ENCODE assay signal across 22 mouse cellular contexts in the genomic region with DNA sequence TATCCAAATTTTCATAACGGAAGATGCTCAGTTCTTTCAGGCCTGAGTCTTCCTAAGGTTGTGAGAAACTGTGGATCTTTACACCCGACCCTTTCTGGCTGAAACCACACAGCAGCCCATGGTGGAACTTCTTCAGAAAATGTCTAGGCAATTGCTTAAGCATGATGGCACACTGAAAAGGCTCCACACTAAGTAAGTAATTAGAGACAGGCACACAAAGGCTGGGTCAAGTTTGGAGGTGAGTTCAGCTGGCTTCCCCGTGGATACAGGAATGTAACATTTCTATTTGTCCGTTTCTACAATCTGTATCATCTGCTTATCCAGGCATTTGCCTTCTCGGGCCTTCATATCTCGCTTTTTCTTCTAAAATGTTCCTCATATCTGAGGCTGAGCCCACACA.
"Had no signal": no experiment of that assay in that cellular context is flagged by ENCODE, and none has a peak within 500 bp of the region (broad histone marks: within the 10 kb centered on the region; RNA-seq: fewer than 3 reads in every experiment).

No protein-coding gene starts in this region.

- H3K9me3 ChIP-seq: limb, embryonic 10.5 days; limb, embryonic 13.5 days; liver, embryonic 12.5 days; liver, embryonic 15.5 days; lung, embryonic 15.5 days; megakaryocyte, embryonic 14.5 days; midbrain, embryonic 12.5 days; midbrain, embryonic 15.5 days; neural tube, embryonic 13.5 days had no signal

- H3K4me3 ChIP-seq: limb, embryonic 10.5 days; limb, embryonic 13.5 days; liver, embryonic 12.5 days; liver, embryonic 15.5 days; lung, embryonic 15.5 days; megakaryocyte, embryonic 14.5 days; midbrain, embryonic 12.5 days; midbrain, embryonic 15.5 days; neural tube, embryonic 13.5 days had no signal

- H3K4me2 ChIP-seq: limb, embryonic 13.5 days; liver, embryonic 12.5 days; liver, embryonic 15.5 days; lung, embryonic 15.5 days; midbrain, embryonic 12.5 days; midbrain, embryonic 15.5 days; neural tube, embryonic 13.5 days had no signal

- H3K27me3 ChIP-seq: lung, embryonic 15.5 days; midbrain, embryonic 12.5 days; midbrain, embryonic 15.5 days; neural tube, embryonic 13.5 days had no signal

- ATAC-seq: liver, embryonic 12.5 days; midbrain, embryonic 15.5 days had no signal

- DNase-seq: kidney, adult 18-20 months; kidney, adult 9 months; kidney, postnatal 14 days; kidney, postnatal 4 days; liver; lung, adult 18-20 months; lung, postnatal 10 days; lung, postnatal 36 days; right cerebral cortex, adult 18-20 months; right cerebral cortex, postnatal 14 days; right cerebral cortex, postnatal 4 days; thymus, adult 18-20 months; thymus, postnatal 25 days had no signal

- H3K36me3 ChIP-seq: limb, embryonic 10.5 days; limb, embryonic 13.5 days; liver, embryonic 12.5 days; liver, embryonic 15.5 days; lung, embryonic 15.5 days; midbrain, embryonic 12.5 days; midbrain, embryonic 15.5 days; neural tube, embryonic 13.5 days had no signal

- H3K9ac ChIP-seq: limb, embryonic 13.5 days; liver, embryonic 12.5 days; liver, embryonic 15.5 days; lung, embryonic 15.5 days; midbrain, embryonic 12.5 days; midbrain, embryonic 15.5 days; neural tube, embryonic 13.5 days had no signal

- H3K27ac ChIP-seq: limb, embryonic 10.5 days; limb, embryonic 13.5 days; liver, embryonic 12.5 days; liver, embryonic 15.5 days; lung, embryonic 15.5 days; midbrain, embryonic 12.5 days; midbrain, embryonic 15.5 days; neural tube, embryonic 13.5 days had no signal

- H3K4me1 ChIP-seq: liver, embryonic 12.5 days; liver, embryonic 15.5 days; megakaryocyte, embryonic 14.5 days had no signal
